Mouse (Mus musculus): ENCODE data around the gene Tmc3. TPM values are rescaled to one million over a fixed set of nuclear protein-coding genes. Genes with fewer than 3 reads are reported as not detected.

The Tmc3 gene
- polyA plus RNA-seq, 1 experiment: 0.06 TPM

DNA sequence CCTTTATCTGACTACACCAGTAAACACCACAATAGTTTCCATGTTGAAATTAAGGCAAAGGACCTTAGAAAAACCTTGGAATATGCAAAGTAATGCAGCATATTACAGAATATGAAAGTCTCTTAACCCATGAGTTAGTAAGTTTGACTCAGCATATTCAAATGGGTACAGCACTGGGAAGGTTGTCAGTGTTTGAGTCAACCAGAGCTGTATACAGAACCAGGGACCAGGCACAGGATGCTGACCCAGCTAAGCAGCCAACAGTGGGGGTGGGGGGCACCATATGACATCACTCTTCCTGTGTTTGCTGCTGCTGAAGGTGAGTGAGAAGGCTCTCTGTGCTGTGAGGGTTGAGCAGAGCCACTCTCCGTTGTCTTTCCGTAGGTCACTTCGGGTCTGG is 12.3 kb downstream of the Tmc3 start:
- peaks cover 3% of the 10 kb centered on the region; the same call in 1 of the 2 replicates for H3K4me1 ChIP-seq (ENCODE audit: control insufficient read depth, insufficient read depth, insufficient read length, low read length)
- H3K27ac ChIP-seq (ENCODE audit: insufficient read depth, low read depth, low read length): no peak overlapping the region
- H3K27me3 ChIP-seq (ENCODE audit: control insufficient read depth, insufficient read depth, low read length): peaks cover 3% of the 10 kb centered on the region; the same call in 1 of the 2 replicates
- TF ChIP-seq CTCF (IDR thresholded peaks at IDR 0.05; ENCODE audit: extremely low read depth, insufficient read length, insufficient replicate concordance, low read depth, low read length) (no peak), POLR2A (IDR thresholded peaks at IDR 0.05; ENCODE audit: low read depth, low read length) (no peak)
- no peaks in the 10 kb centered on the region for H3K36me3 ChIP-seq (ENCODE audit: control insufficient read depth, insufficient read depth, low read length)
- no peak overlapping the region for H3K4me3 ChIP-seq (ENCODE audit: low read depth, low read length)
- 87% methylated on average over 3 of the region's 3 CpGs for WGBS

DNA sequence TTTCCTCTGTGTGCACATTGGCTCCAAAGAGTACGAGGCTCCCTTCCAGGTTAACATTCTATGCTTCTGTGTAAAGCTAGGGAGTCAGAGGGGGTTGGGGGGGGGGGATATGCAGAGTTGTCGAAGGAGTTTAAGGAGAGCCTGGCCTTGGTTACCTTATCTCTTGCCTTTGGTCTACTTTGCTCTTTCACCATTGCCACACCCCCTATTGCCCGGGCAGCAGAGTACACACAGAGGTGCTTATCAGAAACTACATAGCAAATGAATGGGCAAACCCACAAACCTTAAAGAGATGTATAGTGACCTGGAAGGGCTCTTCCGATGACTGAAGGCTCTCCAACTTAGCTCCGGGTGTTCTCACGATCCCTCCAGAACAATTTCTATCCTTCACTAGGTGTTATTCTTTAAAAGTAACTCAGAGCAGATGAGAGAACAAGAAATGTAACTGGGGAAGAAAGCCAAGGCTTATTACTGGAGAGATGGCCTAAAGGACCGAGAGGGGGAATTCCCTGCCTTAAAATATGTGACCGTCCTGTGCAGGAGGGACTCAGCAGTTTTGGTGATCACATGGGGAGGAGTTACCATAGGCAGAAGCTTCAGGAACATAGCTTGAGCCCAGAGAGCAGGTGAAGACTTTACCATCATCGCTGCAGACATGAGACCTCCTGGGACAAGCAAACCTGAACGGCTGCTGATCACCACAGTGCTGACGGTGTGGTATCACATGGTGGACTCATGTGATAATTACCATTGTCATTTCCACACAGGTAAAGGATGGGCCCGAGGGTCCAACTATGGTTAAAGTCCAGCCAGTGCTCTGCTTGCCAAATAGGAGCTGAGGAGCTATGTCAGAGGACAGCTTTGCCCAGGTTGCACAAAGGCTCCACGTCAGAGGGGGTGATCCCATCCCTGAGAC is 14.5 kb downstream of the Tmc3 start:
- no peak for TF ChIP-seq CTCF (IDR thresholded peaks at IDR 0.05; ENCODE audit: extremely low read depth, insufficient read length, insufficient replicate concordance, low read depth, low read length)
- TF ChIP-seq POLR2A (IDR thresholded peaks at IDR 0.05; ENCODE audit: low read depth, low read length): no peak
- Histone ChIP-seq H3K27ac (ENCODE audit: insufficient read depth, low read depth, low read length) (no peak overlapping the region), H3K36me3 (ENCODE audit: control insufficient read depth, insufficient read depth, low read length) (no peaks in the 10 kb centered on the region), H3K4me1 (ENCODE audit: control insufficient read depth, insufficient read depth, insufficient read length, low read length) (peaks cover 3% of the 10 kb centered on the region; the same call in 1 of the 2 replicates), H3K27me3 (ENCODE audit: control insufficient read depth, insufficient read depth, low read length) (peaks cover 3% of the 10 kb centered on the region; the same call in 1 of the 2 replicates), H3K4me3 (ENCODE audit: low read depth, low read length) (no peak overlapping the region)
- 38% methylated on average over 13 of the region's 13 CpGs for WGBS

GRCm38 (mm10) chr7:83599913-83600286 is 15.2 kb downstream of the Tmc3 start:
- no peak overlapping the region for H3K4me3 ChIP-seq (ENCODE audit: low read depth, low read length)

DNA sequence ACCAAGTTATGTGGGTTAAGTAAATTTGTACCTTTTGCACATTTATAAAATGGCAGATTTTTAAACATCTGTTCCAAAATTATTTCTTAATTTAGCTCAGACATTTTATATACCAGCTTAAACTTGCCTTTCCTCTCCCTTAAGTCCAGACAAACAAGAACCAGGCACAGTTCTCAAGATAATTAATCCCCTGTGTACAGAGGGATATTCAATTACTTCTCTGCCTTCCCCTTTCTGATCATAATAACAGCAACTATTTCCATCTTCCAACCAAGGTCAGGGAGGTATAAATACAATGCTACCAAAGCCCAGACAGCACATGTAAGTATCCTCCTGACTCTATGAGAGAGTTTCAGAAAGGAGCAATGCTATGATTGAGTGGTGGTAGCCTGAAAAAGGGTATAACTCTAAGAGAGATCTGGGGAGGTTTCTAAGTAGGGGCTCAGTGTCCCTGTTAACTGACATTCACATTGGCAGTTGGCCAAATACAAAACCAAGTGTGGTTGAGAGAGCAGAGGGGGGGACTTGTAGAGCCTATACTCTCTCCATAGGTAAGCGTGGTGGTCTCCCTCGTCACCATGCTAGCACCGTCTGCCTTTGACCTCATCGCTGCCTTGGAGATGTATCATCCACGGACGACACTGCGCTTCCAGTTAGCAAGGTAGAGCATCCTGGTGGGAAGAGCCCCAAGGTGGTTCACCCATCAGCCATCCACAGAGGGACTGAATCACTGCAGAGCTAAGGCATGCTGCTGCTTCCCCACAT is 19.6 kb downstream of the Tmc3 start:
- WGBS: 94% methylated on average over 7 of the region's 7 CpGs
- no peaks in the 10 kb centered on the region for H3K36me3 ChIP-seq (ENCODE audit: control insufficient read depth, insufficient read depth, low read length)
- no peaks in the 10 kb centered on the region for H3K27me3 ChIP-seq (ENCODE audit: control insufficient read depth, insufficient read depth, low read length)
- no peak overlapping the region for H3K27ac ChIP-seq (ENCODE audit: insufficient read depth, low read depth, low read length)
- H3K4me3 ChIP-seq (ENCODE audit: low read depth, low read length): no peak overlapping the region
- TF ChIP-seq POLR2A (IDR thresholded peaks at IDR 0.05; ENCODE audit: low read depth, low read length) (no peak), CTCF (IDR thresholded peaks at IDR 0.05; ENCODE audit: extremely low read depth, insufficient read length, insufficient replicate concordance, low read depth, low read length) (no peak)
- no peaks in the 10 kb centered on the region; the same call in 1 of the 2 replicates for H3K4me1 ChIP-seq (ENCODE audit: control insufficient read depth, insufficient read depth, insufficient read length, low read length)

More at GRCm38 (mm10) chr7:83599913-83600286, 15.2 kb downstream of the Tmc3 start:
- Histone ChIP-seq H3K27ac (ENCODE audit: insufficient read depth, low read depth, low read length) (no peak overlapping the region), H3K36me3 (ENCODE audit: control insufficient read depth, insufficient read depth, low read length) (no peaks in the 10 kb centered on the region), H3K27me3 (ENCODE audit: control insufficient read depth, insufficient read depth, low read length) (0 out of 2 replicates have a peak, but pooled peaks cover 3% of the 10 kb centered on the region), H3K4me1 (ENCODE audit: control insufficient read depth, insufficient read depth, insufficient read length, low read length) (peaks cover 3% of the 10 kb centered on the region; the same call in 1 of the 2 replicates)
- no peak for TF ChIP-seq POLR2A (IDR thresholded peaks at IDR 0.05; ENCODE audit: low read depth, low read length)
- TF ChIP-seq CTCF (IDR thresholded peaks at IDR 0.05; ENCODE audit: extremely low read depth, insufficient read length, insufficient replicate concordance, low read depth, low read length): peak; percentile 71; the same call in 1 of the 2 replicates
- WGBS: 66% methylated on average over 8 of the region's 8 CpGs

- no peak overlapping the region for H3K4me3 ChIP-seq (ENCODE audit: low read depth, low read length)
- no peaks in the 10 kb centered on the region for H3K4me1 ChIP-seq (ENCODE audit: control insufficient read depth, insufficient read depth, insufficient read length, low read length)
- H3K36me3 ChIP-seq (ENCODE audit: control insufficient read depth, insufficient read depth, low read length): no peaks in the 10 kb centered on the region
- 99% methylated on average over 2 of the region's 2 CpGs for WGBS
- H3K27ac ChIP-seq (ENCODE audit: insufficient read depth, low read depth, low read length): no peak overlapping the region
- no peaks in the 10 kb centered on the region for H3K27me3 ChIP-seq (ENCODE audit: control insufficient read depth, insufficient read depth, low read length)
- no peak for TF ChIP-seq POLR2A (IDR thresholded peaks at IDR 0.05; ENCODE audit: low read depth, low read length)
- no peak for TF ChIP-seq CTCF (IDR thresholded peaks at IDR 0.05; ENCODE audit: extremely low read depth, insufficient read length, insufficient replicate concordance, low read depth, low read length)
These were observed 22.1 kb downstream of the Tmc3 start for GRCm38 (mm10) chr7:83606796-83607195.

DNA sequence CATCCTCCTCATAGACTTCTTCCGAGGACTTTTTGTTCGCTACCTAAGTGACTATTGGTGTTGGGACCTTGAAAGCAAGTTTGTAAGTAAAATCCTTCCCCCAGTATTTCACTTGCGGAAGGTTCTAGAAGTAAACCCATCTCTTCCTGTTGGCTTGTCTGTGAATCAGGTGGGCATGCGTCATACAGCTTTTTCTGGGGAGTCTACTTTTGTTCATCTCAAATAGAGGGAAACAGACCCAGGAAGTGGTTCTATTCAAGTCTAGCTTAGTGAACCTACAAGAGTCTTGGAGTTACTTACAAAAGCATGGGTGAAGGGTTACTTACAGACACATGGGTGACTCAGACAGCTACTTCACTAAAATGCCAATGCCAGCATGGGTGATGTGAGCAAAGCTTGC is 25.2 kb downstream of the Tmc3 start:
- 97% methylated on average over 4 of the region's 4 CpGs for WGBS
- no peaks in the 10 kb centered on the region for H3K27me3 ChIP-seq (ENCODE audit: control insufficient read depth, insufficient read depth, low read length)
- H3K27ac ChIP-seq (ENCODE audit: insufficient read depth, low read depth, low read length): no peak overlapping the region
- no peaks in the 10 kb centered on the region for H3K36me3 ChIP-seq (ENCODE audit: control insufficient read depth, insufficient read depth, low read length)
- TF ChIP-seq CTCF (IDR thresholded peaks at IDR 0.05; ENCODE audit: extremely low read depth, insufficient read length, insufficient replicate concordance, low read depth, low read length) (no peak), POLR2A (IDR thresholded peaks at IDR 0.05; ENCODE audit: low read depth, low read length) (no peak)
- no peak overlapping the region for H3K4me3 ChIP-seq (ENCODE audit: low read depth, low read length)
- H3K4me1 ChIP-seq (ENCODE audit: control insufficient read depth, insufficient read depth, insufficient read length, low read length): peaks cover 3% of the 10 kb centered on the region; the same call in 1 of the 2 replicates

Measured in small intestine, adult 2 months (tissue).